Mouse (Mus musculus): ENCODE measurements around the gene Olfr447. TPM values are rescaled to one million over a fixed set of nuclear protein-coding genes. Genes with fewer than 3 reads are reported as not detected.

Gene Olfr447
- polyA plus RNA-seq (2015; fragmentation: Nextera tagmentation; extraction: Ambion mirVana), result not detected in 2 replicates

- ATAC-seq, result no peak
- H3K9me3 ChIP-seq (ENCODE audit: control insufficient read depth, low read length), result no peaks in the 10 kb centered on the region
These were observed at the start of gene Olfr447 for GRCm38 (mm10) chr6:42908578-42908977. Gene Olfr447, plus strand, starts transcription at chr6:42908878.

DNA sequence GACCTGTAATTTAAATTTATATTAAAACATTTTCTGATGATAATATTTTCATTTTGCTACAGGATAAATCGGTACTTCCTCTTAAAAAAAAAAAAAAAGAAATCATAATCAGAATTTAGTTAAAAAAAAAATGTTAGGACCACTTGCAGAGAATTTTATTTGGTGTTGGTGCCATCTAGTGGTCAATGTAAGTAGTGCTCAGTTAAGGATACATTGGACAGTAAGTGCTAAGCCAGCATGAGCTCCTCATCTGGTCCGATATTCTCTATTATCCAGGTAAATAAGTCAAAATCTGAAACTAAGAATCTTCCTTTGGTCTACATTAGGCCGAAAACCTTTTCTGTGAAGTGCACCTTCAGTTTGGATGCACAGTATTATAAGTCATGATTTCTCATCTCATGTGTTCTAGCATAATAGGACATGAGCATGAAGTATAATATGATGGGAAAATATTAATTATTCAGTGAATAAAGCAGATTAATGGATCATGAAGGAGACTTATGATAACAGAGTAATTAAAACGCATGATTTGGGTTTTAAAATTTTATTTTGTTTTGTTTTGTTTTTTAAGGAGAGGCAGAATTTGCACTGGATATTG lies 48.4 kb upstream of the Olfr447 start:
- WGBS, result 14% methylated on average over 4 of the region's 4 CpGs
- H3K4me1 ChIP-seq (replicated peaks; ENCODE audit: control insufficient read depth, insufficient read depth, low read length), result no peaks in the 10 kb centered on the region
- ATAC-seq, result peak; percentile 77
- H3K27me3 ChIP-seq (replicated peaks; ENCODE audit: control insufficient read depth, insufficient read depth, low read length), result no peaks in the 10 kb centered on the region
- H3K36me3 ChIP-seq (ENCODE audit: control insufficient read depth, insufficient read depth), result no peaks in the 10 kb centered on the region
- no peak overlapping the region for H3K9ac ChIP-seq (replicated peaks; ENCODE audit: low read depth, low read length)
- H3K9me3 ChIP-seq (ENCODE audit: control insufficient read depth, low read length), result no peaks in the 10 kb centered on the region
- no peak overlapping the region for H3K4me3 ChIP-seq (replicated peaks; ENCODE audit: low read length)
- H3K27ac ChIP-seq (ENCODE audit: low read length), result no peak overlapping the region
- no peak overlapping the region for H3K4me2 ChIP-seq (ENCODE audit: low read length)

More at GRCm38 (mm10) chr6:42908578-42908977, at the start of gene Olfr447:
- H3K27me3 ChIP-seq (replicated peaks; ENCODE audit: control insufficient read depth, insufficient read depth, low read length), result no peaks in the 10 kb centered on the region
- no peaks in the 10 kb centered on the region for H3K4me1 ChIP-seq (replicated peaks; ENCODE audit: control insufficient read depth, insufficient read depth, low read length)
- H3K27ac ChIP-seq (ENCODE audit: low read length), result no peak within 1 kb of the TSS
- no peak within 1 kb of the TSS for H3K4me2 ChIP-seq (ENCODE audit: low read length)
- no peaks in the 10 kb centered on the region for H3K36me3 ChIP-seq (ENCODE audit: control insufficient read depth, insufficient read depth)
- H3K4me3 ChIP-seq (replicated peaks; ENCODE audit: low read length), result no peak within 1 kb of the TSS
- H3K9ac ChIP-seq (replicated peaks; ENCODE audit: low read depth, low read length), result no peak within 1 kb of the TSS

DNA sequence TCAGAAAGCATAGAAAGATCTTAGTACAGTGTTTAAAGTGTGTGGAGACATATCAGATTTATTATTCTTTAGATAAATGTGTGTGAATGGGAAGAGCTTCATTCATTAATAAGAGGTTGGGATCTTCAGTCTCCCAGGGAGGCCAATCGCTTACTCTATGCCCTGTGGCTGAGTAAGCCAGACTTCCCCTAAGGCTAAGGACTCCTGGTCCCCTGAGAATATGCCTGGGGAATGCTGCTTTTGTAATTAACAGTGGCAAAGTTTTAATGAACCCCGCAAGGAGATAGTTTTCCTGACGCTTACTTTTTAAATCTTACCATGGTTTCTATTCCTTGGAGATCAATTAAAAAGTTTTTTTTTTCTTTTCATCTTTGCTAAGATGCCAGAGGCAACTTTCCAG lies 39.0 kb upstream of the Olfr447 start:
- H3K27ac ChIP-seq (ENCODE audit: low read length), result no peak overlapping the region
- H3K9me3 ChIP-seq (ENCODE audit: control insufficient read depth, low read length), result no peaks in the 10 kb centered on the region
- no peak overlapping the region for H3K9ac ChIP-seq (replicated peaks; ENCODE audit: low read depth, low read length)
- no peak overlapping the region for H3K4me2 ChIP-seq (ENCODE audit: low read length)
- no peaks in the 10 kb centered on the region for H3K27me3 ChIP-seq (replicated peaks; ENCODE audit: control insufficient read depth, insufficient read depth, low read length)
- H3K4me1 ChIP-seq (replicated peaks; ENCODE audit: control insufficient read depth, insufficient read depth, low read length), result no peaks in the 10 kb centered on the region
- no peak for ATAC-seq
- H3K4me3 ChIP-seq (replicated peaks; ENCODE audit: low read length), result no peak overlapping the region
- 61% methylated on average over 3 of the region's 3 CpGs for WGBS
- H3K36me3 ChIP-seq (ENCODE audit: control insufficient read depth, insufficient read depth), result no peaks in the 10 kb centered on the region

DNA sequence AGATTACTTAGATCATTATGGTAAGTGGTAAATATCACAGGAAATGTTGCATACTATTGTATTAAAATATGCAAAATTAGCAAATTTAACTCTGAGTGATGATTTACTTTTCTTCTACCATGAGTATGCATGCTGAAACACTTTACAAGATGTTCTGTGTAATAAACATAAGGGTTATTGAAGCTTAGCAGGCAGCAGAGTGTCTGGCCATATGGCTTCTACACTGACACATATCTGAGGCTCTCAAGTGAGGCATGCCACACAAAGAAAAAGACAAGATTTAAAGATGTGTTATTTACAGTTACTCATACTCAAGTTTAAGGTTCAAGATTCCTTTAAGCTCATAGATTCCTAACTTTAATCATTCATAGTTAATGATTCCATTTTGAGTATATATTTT lies 32.4 kb upstream of the Olfr447 start:
- H3K4me1 ChIP-seq (replicated peaks; ENCODE audit: control insufficient read depth, insufficient read depth, low read length), result no peaks in the 10 kb centered on the region
- H3K27me3 ChIP-seq (replicated peaks; ENCODE audit: control insufficient read depth, insufficient read depth, low read length), result no peaks in the 10 kb centered on the region
- ATAC-seq, result no peak
- no peaks in the 10 kb centered on the region for H3K36me3 ChIP-seq (ENCODE audit: control insufficient read depth, insufficient read depth)
- H3K9ac ChIP-seq (replicated peaks; ENCODE audit: low read depth, low read length), result no peak overlapping the region
- H3K9me3 ChIP-seq (ENCODE audit: control insufficient read depth, low read length), result no peaks in the 10 kb centered on the region
- H3K4me3 ChIP-seq (replicated peaks; ENCODE audit: low read length), result no peak overlapping the region
- H3K4me2 ChIP-seq (ENCODE audit: low read length), result no peak overlapping the region
- H3K27ac ChIP-seq (ENCODE audit: low read length), result no peak overlapping the region

GRCm38 (mm10) chr6:42890141-42890540 lies 18.5 kb upstream of the Olfr447 start, which contains the start of gene Olfr448:
Gene Olfr448, plus strand, starts transcription at chr6:42890441.
- Histone ChIP-seq H3K27ac (ENCODE audit: low read length) (no peak within 1 kb of the TSS), H3K4me2 (ENCODE audit: low read length) (no peak within 1 kb of the TSS), H3K4me3 (replicated peaks; ENCODE audit: low read length) (no peak within 1 kb of the TSS), H3K9me3 (ENCODE audit: control insufficient read depth, low read length) (no peaks in the 10 kb centered on the region), H3K27me3 (replicated peaks; ENCODE audit: control insufficient read depth, insufficient read depth, low read length) (no peaks in the 10 kb centered on the region), H3K9ac (replicated peaks; ENCODE audit: low read depth, low read length) (no peak within 1 kb of the TSS), H3K36me3 (ENCODE audit: control insufficient read depth, insufficient read depth) (no peaks in the 10 kb centered on the region), H3K4me1 (replicated peaks; ENCODE audit: control insufficient read depth, insufficient read depth, low read length) (no peaks in the 10 kb centered on the region)
- ATAC-seq, result no peak
- WGBS, result 91% methylated on average over 1 of the region's 1 CpGs

- no peak overlapping the region for H3K4me3 ChIP-seq (replicated peaks; ENCODE audit: low read length)
These were observed 8.3 kb upstream of the Olfr447 start for GRCm38 (mm10) chr6:42900345-42900744.

GRCm38 (mm10) chr6:42921077-42921476 lies 12.4 kb downstream of the Olfr447 start, which contains the start of gene Olfr446:
Gene Olfr446, plus strand, starts transcription at chr6:42921377.
- Histone ChIP-seq H3K27me3 (replicated peaks; ENCODE audit: control insufficient read depth, insufficient read depth, low read length) (no peaks in the 10 kb centered on the region), H3K9me3 (ENCODE audit: control insufficient read depth, low read length) (no peaks in the 10 kb centered on the region), H3K4me3 (replicated peaks; ENCODE audit: low read length) (no peak within 1 kb of the TSS), H3K36me3 (ENCODE audit: control insufficient read depth, insufficient read depth) (no peaks in the 10 kb centered on the region), H3K4me2 (ENCODE audit: low read length) (no peak within 1 kb of the TSS), H3K9ac (replicated peaks; ENCODE audit: low read depth, low read length) (no peak within 1 kb of the TSS), H3K27ac (ENCODE audit: low read length) (no peak within 1 kb of the TSS), H3K4me1 (replicated peaks; ENCODE audit: control insufficient read depth, insufficient read depth, low read length) (no peaks in the 10 kb centered on the region)
- WGBS, result 63% methylated on average over 2 of the region's 2 CpGs
- ATAC-seq, result no peak

More at GRCm38 (mm10) chr6:42900345-42900744, 8.3 kb upstream of the Olfr447 start:
- no peak for ATAC-seq
- Histone ChIP-seq H3K4me2 (ENCODE audit: low read length) (no peak overlapping the region), H3K27me3 (replicated peaks; ENCODE audit: control insufficient read depth, insufficient read depth, low read length) (no peaks in the 10 kb centered on the region), H3K9ac (replicated peaks; ENCODE audit: low read depth, low read length) (no peak overlapping the region), H3K4me1 (replicated peaks; ENCODE audit: control insufficient read depth, insufficient read depth, low read length) (no peaks in the 10 kb centered on the region), H3K9me3 (ENCODE audit: control insufficient read depth, low read length) (no peaks in the 10 kb centered on the region), H3K36me3 (ENCODE audit: control insufficient read depth, insufficient read depth) (no peaks in the 10 kb centered on the region), H3K27ac (ENCODE audit: low read length) (no peak overlapping the region)
- 7% methylated on average over 1 of the region's 1 CpGs for WGBS

DNA sequence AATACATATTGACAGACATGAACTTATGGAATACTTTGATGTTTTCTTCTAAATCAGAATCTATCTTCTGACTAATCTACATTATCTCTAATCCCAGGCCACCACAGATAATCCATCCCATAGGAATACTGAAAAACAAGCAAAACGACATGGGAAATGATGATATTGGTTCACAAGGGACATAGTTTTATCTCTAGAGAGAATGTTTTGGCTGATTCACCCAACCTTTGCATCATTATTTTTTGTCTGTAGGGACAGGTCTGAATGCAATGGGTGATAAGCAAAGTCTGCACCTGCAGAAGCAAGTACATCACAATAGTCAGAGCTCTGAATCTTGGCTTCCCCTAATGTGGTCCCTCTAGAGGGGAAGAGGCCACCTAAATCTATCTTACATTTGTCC lies 40.1 kb downstream of the Olfr447 start, which contains the start of gene Olfr444:
Gene Olfr444, plus strand, starts transcription at position 301 of the 400 bp plus-strand sequence.
- Histone ChIP-seq H3K27ac (ENCODE audit: low read length) (no peak within 1 kb of the TSS), H3K4me1 (replicated peaks; ENCODE audit: control insufficient read depth, insufficient read depth, low read length) (no peaks in the 10 kb centered on the region), H3K36me3 (ENCODE audit: control insufficient read depth, insufficient read depth) (no peaks in the 10 kb centered on the region), H3K9ac (replicated peaks; ENCODE audit: low read depth, low read length) (no peak within 1 kb of the TSS), H3K27me3 (replicated peaks; ENCODE audit: control insufficient read depth, insufficient read depth, low read length) (no peaks in the 10 kb centered on the region), H3K4me3 (replicated peaks; ENCODE audit: low read length) (no peak within 1 kb of the TSS), H3K9me3 (ENCODE audit: control insufficient read depth, low read length) (no peaks in the 10 kb centered on the region), H3K4me2 (ENCODE audit: low read length) (no peak within 1 kb of the TSS)
- 88% methylated on average over 1 of the region's 1 CpGs for WGBS
- ATAC-seq, result no peak

Measured in forebrain, embryonic 16.5 days (tissue).